Mouse (Mus musculus) liver, adult (tissue): ENCODE measurements around the gene Nptn.

Experiments
- GATA4 ChIP-seq: IDR thresholded peaks from 2 replicates; pipeline ENCODE4 v1.6.1; 2014; ENCODE audit warnings: mild to moderate bottlenecking, low read length; ENCODE audit not compliant: insufficient replicate concordance

The Nptn gene

GRCm38 (mm10) chr9:58554908-58555684, 26.9 kb upstream of the Nptn start, which contains the start of gene Cd276:
Gene Cd276, minus strand, starts transcription at chr9:58555437.
- no peak for TF ChIP-seq GATA4

- TF ChIP-seq GATA4 = no peak
Observed at GRCm38 (mm10) chr9:58555685-58556414, 26.2 kb upstream of the Nptn start.

GRCm38 (mm10) chr9:58556627-58557026, 25.4 kb upstream of the Nptn start:
- no peak for TF ChIP-seq GATA4

GRCm38 (mm10) chr9:58557457-58558455, 24.3 kb upstream of the Nptn start:
- no peak for TF ChIP-seq GATA4

GRCm38 (mm10) chr9:58560211-58560610, 21.8 kb upstream of the Nptn start:
- TF ChIP-seq GATA4 = no peak

- TF ChIP-seq GATA4 = no peak
Observed at GRCm38 (mm10) chr9:58567682-58568081, 14.4 kb upstream of the Nptn start.

GRCm38 (mm10) chr9:58571001-58571400, 11.0 kb upstream of the Nptn start:
- TF ChIP-seq GATA4 = no peak

GRCm38 (mm10) chr9:58578669-58579068, 3.4 kb upstream of the Nptn start:
- TF ChIP-seq GATA4 = no peak

GRCm38 (mm10) chr9:58581283-58581930, 633 bp upstream of the Nptn start:
- TF ChIP-seq GATA4 = no peak

- TF ChIP-seq GATA4 = no peak
Observed at GRCm38 (mm10) chr9:58582581-58583266, 684 bp downstream of the Nptn start.

- no peak for TF ChIP-seq GATA4
Observed at GRCm38 (mm10) chr9:58583267-58583641, 1.2 kb downstream of the Nptn start.

- no peak for TF ChIP-seq GATA4
Observed at GRCm38 (mm10) chr9:58584323-58584722, 2.3 kb downstream of the Nptn start.

GRCm38 (mm10) chr9:58588657-58589056, 6.6 kb downstream of the Nptn start:
- TF ChIP-seq GATA4 = no peak

GRCm38 (mm10) chr9:58595313-58595712, 13.3 kb downstream of the Nptn start:
- no peak for TF ChIP-seq GATA4

- no peak for TF ChIP-seq GATA4
Observed at GRCm38 (mm10) chr9:58613790-58614189, 31.8 kb downstream of the Nptn start.
